Mouse (Mus musculus): Measurements from ENCODE around the gene Rcc1.

Gene Rcc1

GRCm38 (mm10) chr4:132312627-132313026, 40.8 kb downstream of the Rcc1 start:
- 88% methylated on average over 5 of the region's 5 CpGs for WGBS

GRCm38 (mm10) chr4:132311801-132312200, 41.6 kb downstream of the Rcc1 start:
- 54% methylated on average over 3 of the region's 3 CpGs for WGBS

DNA sequence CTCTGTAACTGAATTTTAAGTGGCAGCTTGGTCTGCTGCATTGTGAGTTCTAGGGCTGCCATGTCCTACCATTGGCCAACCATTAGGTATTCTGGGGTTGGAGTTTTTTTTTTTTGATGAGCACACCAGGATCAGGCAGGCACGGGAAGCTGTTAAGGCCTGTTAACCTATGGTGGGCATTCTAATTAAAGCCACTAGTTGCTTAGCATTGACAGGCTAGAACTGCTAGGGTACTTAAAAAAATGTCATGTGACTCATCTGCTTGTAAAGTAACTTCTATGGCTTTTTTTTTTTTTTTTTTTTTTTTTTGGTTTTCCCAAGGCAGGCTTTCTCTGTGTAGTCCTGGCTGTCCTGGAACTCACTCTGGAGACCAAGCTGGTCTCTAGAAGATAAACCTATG, 42.2 kb downstream of the Rcc1 start:
- WGBS, result 42% methylated on average over 1 of the region's 1 CpGs

- 24% methylated on average over 10 of the region's 10 CpGs for WGBS
Observed at GRCm38 (mm10) chr4:132309849-132310472, 43.4 kb downstream of the Rcc1 start.

- WGBS, result under 1% methylated on average over 15 of the region's 15 CpGs
Observed at GRCm38 (mm10) chr4:132309140-132309848, 44.1 kb downstream of the Rcc1 start.

DNA sequence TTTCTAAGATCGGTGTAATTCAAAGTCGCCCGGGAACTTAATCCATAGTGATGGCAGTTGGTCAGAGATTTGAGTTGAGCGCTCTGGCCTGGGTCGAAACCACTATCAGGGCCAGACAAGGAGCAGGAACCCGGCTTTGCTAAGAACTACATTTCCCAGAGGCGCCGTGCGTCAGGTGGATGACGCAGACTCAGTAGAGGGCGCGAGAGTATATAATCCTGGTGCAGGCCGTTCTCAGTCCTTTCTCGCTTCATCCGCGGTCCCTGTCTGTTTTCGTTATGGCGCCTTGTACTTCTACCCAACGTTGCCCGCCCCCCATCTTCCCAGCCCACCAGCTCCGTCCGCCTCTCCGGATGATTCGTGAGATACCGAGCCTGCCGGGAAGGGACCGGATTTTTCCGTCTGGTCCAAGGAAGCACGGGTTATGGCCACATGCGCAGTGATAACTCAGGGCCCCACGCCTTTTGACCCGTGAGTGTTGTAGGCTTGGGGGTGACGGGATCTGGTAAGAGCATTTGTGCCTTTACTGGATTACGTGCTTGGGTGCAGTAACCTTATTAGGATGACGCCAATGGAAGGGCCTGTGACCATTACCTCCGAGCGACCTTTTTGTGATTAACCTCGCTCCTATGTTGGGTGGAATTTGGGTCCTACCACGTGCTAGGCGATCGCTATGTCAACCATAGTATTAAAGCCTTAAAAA, 44.8 kb downstream of the Rcc1 start:
- WGBS, result under 1% methylated on average over 40 of the region's 41 CpGs

DNA sequence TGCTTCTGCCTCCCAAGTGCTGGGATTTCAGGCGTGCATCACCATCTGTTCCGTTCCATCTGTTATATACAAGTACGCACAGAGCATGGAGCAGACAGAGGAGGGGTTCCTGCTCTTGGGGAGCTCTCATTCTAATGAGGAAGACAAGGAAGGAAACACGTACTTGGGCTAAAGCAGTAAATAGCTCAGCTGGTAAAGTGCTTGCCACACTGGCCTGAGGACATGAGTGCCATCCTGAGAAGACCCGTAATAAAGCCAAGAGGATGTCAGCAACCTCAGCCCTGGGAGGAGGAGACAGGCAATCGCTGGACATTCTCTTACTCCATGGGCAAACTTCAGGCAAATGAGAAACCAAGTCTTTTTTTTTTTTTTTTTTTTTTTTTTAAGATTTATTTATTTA, 47.4 kb downstream of the Rcc1 start:
- WGBS, result 61% methylated on average over 6 of the region's 6 CpGs

- WGBS, result 84% methylated on average over 8 of the region's 8 CpGs
Observed at GRCm38 (mm10) chr4:132305276-132305675, 48.1 kb downstream of the Rcc1 start.

DNA sequence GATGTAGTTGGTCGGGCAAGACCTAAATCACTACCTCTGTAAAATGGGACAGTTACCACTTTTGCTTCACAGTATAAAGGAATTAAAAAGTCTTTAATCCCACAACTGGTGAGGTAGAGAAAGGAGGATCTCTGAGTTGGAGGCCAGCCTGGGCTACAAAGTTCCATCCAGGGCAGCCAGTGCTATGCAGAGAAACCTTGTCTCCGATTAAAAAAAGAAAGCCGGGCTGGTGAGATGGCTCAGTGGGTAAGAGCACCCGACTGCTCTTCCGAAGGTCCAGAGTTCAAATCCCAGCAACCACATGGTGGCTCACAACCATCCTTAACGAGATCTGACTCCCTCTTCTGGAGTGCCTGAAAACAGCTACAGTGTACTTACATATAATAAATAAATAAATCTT, 49.9 kb downstream of the Rcc1 start:
- WGBS, result 48% methylated on average over 6 of the region's 6 CpGs

- under 1% methylated on average over 31 of the region's 31 CpGs for WGBS
Observed at GRCm38 (mm10) chr4:132302939-132303479, 50.4 kb downstream of the Rcc1 start, which contains the start of gene Rab42. Rab42 (minus strand) TSS chr4:132303385.

DNA sequence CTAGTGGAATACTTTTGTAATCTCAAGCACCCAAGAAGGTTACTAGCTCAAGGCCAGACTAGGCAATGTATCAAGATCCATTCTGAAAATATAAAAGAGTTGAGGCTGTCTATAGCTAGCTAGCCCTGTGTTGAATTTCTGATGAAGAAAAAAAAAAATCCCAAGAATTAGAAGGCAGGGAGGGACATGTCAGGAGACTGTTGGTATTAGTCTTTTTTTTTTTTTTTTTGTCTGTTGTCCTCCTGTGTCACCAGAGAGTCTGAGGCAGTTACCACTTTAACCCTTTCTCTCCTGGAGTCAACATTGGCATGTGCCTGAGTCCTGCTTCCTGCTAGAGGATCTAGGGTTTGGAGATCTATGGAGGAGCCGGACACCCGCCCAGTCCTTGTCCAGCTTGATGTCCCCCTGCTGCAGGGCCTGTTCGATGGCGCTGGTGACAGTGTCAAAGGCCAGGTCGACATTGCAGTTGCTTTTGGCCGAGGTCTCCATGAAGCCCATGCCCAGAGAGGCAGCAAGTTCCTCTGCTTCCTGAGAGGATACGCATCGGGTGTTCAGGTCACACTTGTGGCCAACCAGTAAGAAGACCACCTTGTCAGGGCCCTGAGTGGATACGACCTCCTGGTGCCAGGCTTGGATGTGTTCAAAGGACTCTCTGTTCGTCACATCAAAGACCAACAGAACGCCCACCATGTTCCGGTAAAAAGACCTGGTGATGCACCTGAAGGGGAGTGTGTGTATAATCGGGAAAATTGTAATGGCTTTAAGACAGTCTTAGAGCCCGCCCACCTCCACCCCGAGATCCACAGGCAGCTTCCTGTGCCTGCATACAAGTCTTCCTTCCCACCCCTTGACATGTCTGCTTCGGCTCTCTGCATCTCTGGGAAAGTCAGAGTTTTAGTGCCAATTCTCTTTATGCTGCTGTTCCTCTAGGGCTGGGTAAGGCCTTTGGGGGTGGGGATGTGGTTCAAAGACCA, 51.2 kb downstream of the Rcc1 start:
- WGBS, result 59% methylated on average over 16 of the region's 16 CpGs

- 69% methylated on average over 6 of the region's 6 CpGs for WGBS
Observed at GRCm38 (mm10) chr4:132301486-132301885, 51.9 kb downstream of the Rcc1 start.

- WGBS, result 86% methylated on average over 1 of the region's 1 CpGs
Observed at GRCm38 (mm10) chr4:132299849-132300248, 53.6 kb downstream of the Rcc1 start.

GRCm38 (mm10) chr4:132295696-132296390, 57.6 kb downstream of the Rcc1 start:
- 68% methylated on average over 8 of the region's 8 CpGs for WGBS

DNA sequence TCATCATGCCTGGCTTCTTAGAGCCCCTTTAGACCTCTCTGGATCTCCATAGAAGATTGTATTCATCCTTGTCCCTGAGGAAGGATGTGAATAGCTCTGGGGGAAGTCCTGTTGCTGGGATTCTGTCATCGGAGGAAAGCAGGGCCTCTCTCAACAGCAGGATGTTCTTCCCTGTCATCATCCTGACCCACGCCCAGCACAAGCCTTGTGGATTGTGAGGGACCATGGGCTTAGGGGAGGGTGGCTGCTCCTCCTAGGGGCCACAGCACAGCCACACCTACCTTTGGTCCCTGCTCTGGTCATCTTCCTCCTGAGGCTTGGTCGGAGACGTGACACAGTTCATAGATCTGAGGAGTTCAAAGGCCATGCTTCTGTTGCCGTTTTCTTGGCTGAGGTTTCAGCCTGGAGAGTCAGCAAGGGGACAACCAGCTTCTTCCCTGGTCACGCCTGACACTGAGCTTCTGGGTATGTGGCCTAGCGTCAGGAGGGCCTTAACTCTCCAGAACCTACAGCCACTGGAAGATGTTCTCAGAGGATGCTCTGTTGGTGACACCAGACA, 59.6 kb downstream of the Rcc1 start:
- WGBS, result 79% methylated on average over 7 of the region's 7 CpGs

DNA sequence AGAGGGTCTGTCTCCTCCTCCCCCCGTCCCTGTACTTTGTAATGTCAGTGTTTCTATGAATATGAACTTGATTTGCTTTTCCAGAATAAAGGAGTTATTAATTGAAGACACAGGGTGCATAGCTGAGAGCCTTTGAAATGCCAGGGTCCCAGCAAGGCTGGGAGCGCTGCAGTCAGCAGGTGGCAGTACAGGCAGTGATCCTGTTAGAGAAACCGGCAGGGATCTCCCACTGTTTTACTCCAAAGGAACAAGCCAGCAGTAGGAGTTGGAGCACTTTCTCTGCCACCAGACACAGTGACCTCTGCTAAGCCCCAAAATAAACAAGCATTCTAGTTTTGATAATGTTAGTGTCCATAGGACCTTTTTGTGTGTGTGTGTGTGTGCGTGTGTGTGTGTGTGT, 60.4 kb downstream of the Rcc1 start:
- 45% methylated on average over 4 of the region's 4 CpGs for WGBS

DNA sequence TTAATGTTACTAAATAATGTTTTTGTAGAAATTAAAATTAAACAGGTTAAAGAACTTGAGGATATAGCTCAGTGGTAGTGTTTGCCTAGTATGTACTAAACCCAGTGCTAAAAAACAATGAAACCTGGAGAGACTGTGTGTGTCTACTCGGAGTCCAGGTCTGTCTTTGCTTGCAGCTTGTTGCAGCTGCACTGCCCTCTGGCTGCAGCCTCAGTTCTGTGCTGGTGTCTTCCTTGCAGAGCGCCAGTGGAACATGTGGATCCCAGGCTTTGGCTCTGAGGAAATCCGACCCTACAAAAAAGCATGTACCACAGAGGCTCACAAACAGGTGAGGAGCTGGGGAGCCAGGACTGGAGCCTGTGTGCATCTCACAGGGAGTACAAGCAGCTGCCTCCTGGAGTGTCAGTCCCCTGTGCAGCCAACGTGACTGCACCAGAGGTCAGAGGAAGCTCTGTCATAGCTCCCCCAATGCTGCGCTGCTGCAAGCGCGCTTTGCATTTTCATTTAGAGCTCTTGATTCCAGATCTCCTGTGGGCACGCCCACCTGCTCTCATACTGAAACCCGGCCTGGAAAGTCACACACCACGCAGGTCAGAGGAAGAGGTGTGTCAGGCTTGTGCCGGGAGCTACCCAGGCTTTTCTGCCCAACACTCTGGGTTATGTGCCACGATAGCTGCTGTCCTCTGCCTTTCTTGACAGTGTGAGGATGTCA, 61.6 kb downstream of the Rcc1 start:
- WGBS, result 85% methylated on average over 12 of the region's 12 CpGs

GRCm38 (mm10) chr4:132291056-132291455, 62.3 kb downstream of the Rcc1 start:
- 99% methylated on average over 4 of the region's 4 CpGs for WGBS

GRCm38 (mm10) chr4:132288840-132289239, 64.6 kb downstream of the Rcc1 start:
- 92% methylated on average over 4 of the region's 5 CpGs for WGBS
